Mouse (Mus musculus) thymus, adult 18-20 months (tissue): ENCODE measurements around the gene Tldc1.

Experiments
- DNase-seq, 2 experiments: peaks; one replicate each; pipeline ENCODE4 v3.0.0; 2022; ENCODE audit warnings: mixed read lengths in 2 of 2

The Tldc1 gene

GRCm38 (mm10) chr8:119717765-119718164 lies 60.5 kb downstream of the Tldc1 start:
- no peak for DNase-seq

GRCm38 (mm10) chr8:119716730-119717299 lies 61.4 kb downstream of the Tldc1 start:
- DNase-seq: no peak

GRCm38 (mm10) chr8:119715221-119715620 lies 63.0 kb downstream of the Tldc1 start:
- no peak for DNase-seq

GRCm38 (mm10) chr8:119713421-119713820 lies 64.8 kb downstream of the Tldc1 start:
- DNase-seq: no peak

- no peak for DNase-seq
Measured at GRCm38 (mm10) chr8:119712226-119712625, 66.0 kb downstream of the Tldc1 start.
